Mouse (Mus musculus) lung, adult 2 months (tissue): ENCODE results near the gene Ephb3.

Experiments
- CTCF ChIP-seq: fragments of 200-500 bp; IDR thresholded peaks from 2 replicates; pipeline ENCODE4 v1.5.1; 2011; ENCODE audit warnings: mild to moderate bottlenecking, low read length, control low read depth; ENCODE audit not compliant: insufficient read depth
- POLR2A ChIP-seq: fragments of 200-500 bp; IDR thresholded peaks from 2 replicates; pipeline ENCODE4 v1.6.1; 2011; ENCODE audit warnings: low read depth, mild to moderate bottlenecking, control low read depth, low read length, borderline replicate concordance; ENCODE audit errors: extremely low read depth

GRCm38 (mm10) chr16:21217233-21217632, 12.7 kb downstream of the Ephb3 start:
- no peak for TF ChIP-seq CTCF
- TF ChIP-seq POLR2A, result no peak
